Mouse (Mus musculus): ENCODE measurements at regions not wholly inside any gene's neighbourhood (a gene's known extent, or its start where the extent isn't known, plus 50 kb on each side); places are given as distances from the start of the nearest gene placed in this dataset.
A peak's percentile ranks its signal among the peaks of the same experiment; 100 is the strongest.

- H3K27ac ChIP-seq (replicated peaks), result no peak overlapping the region
- no peaks in the 10 kb centered on the region for H3K9me3 ChIP-seq
- H3K36me3 ChIP-seq (replicated peaks), result no peaks in the 10 kb centered on the region
- no peaks in the 10 kb centered on the region for H3K27me3 ChIP-seq (replicated peaks; ENCODE audit: low read depth, poor library complexity, severe bottlenecking)
- no peak overlapping the region for H3K4me3 ChIP-seq
- peaks cover 32% of the 10 kb centered on the region for H3K4me1 ChIP-seq
- 96% methylated on average over 4 of the region's 4 CpGs for WGBS
- DNase-seq (ENCODE audit: low spot score), result no peak
Measured at GRCm38 (mm10) chr10:39229233-39229632, 65.6 kb upstream of the Ccn6 start.

GRCm38 (mm10) chr10:39228027-39228426 lies 64.4 kb upstream of the Ccn6 start:
- Histone ChIP-seq H3K4me1 (peaks cover 33% of the 10 kb centered on the region), H3K9me3 (no peaks in the 10 kb centered on the region), H3K27me3 (replicated peaks; ENCODE audit: low read depth, poor library complexity, severe bottlenecking) (no peaks in the 10 kb centered on the region), H3K27ac (replicated peaks) (no peak overlapping the region), H3K4me3 (no peak overlapping the region), H3K36me3 (replicated peaks) (no peaks in the 10 kb centered on the region)
- 47% methylated on average over 5 of the region's 5 CpGs for WGBS
- DNase-seq (ENCODE audit: low spot score), result no peak

DNA sequence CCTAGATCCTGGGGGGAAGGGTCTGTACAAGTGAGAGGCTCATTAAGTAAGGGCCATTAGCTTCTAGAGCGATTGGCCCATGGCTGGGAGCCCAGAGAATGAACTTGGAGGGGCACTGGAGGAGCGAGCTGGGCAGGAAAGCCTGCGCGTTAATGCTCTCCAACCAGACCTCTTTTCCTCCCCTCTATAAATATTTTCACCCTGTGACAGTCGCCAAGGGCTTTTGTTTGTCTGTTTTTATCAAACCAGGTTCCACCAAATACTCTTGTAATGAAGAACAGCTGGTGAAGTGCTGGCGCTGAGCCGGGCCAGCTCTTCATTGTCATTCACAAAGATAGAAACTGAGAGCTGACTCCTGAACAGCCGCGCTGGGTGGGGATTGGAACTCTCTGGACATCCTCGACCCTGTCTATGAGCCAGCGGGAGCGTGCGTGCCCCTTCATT lies 63.9 kb upstream of the Ccn6 start:
- DNase-seq (ENCODE audit: low spot score), result peak; percentile 57
- peak overlapping the region; percentile 13; the same call in 1 of the 2 replicates for H3K4me3 ChIP-seq
- H3K36me3 ChIP-seq (replicated peaks), result no peaks in the 10 kb centered on the region
- 21% methylated on average over 13 of the region's 13 CpGs for WGBS
- H3K4me1 ChIP-seq, result peaks cover 33% of the 10 kb centered on the region
- no peaks in the 10 kb centered on the region for H3K9me3 ChIP-seq
- peak overlapping the region; percentile 54 for H3K27ac ChIP-seq (replicated peaks)
- no peaks in the 10 kb centered on the region for H3K27me3 ChIP-seq (replicated peaks; ENCODE audit: low read depth, poor library complexity, severe bottlenecking)

DNA sequence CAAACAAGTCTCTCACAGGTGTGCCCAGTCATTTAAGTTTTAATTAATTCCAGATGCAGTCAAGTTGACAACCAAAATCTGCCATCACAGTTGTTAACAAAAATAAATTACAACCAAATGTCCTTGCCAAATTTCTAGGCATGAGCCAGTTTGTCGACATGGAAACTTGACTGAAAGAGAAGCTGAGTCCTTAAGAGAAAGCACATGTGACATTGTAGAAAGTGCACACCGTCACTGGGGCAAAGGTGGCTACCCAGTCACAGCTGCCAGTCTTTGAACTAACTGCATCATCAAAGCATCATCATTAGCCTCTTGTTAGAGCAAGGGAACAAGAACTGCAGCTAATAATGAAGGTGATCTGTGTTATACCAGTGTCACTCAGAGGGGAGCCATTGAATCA lies 62.9 kb upstream of the Ccn6 start:
- DNase-seq (ENCODE audit: low spot score), result peak; percentile 61
- no peaks in the 10 kb centered on the region for H3K9me3 ChIP-seq
- H3K27ac ChIP-seq (replicated peaks), result no peak overlapping the region
- H3K4me1 ChIP-seq, result peaks cover 33% of the 10 kb centered on the region
- H3K36me3 ChIP-seq (replicated peaks), result no peaks in the 10 kb centered on the region
- no peak overlapping the region for H3K4me3 ChIP-seq
- no peaks in the 10 kb centered on the region for H3K27me3 ChIP-seq (replicated peaks; ENCODE audit: low read depth, poor library complexity, severe bottlenecking)
- WGBS, result 29% methylated on average over 2 of the region's 2 CpGs

DNA sequence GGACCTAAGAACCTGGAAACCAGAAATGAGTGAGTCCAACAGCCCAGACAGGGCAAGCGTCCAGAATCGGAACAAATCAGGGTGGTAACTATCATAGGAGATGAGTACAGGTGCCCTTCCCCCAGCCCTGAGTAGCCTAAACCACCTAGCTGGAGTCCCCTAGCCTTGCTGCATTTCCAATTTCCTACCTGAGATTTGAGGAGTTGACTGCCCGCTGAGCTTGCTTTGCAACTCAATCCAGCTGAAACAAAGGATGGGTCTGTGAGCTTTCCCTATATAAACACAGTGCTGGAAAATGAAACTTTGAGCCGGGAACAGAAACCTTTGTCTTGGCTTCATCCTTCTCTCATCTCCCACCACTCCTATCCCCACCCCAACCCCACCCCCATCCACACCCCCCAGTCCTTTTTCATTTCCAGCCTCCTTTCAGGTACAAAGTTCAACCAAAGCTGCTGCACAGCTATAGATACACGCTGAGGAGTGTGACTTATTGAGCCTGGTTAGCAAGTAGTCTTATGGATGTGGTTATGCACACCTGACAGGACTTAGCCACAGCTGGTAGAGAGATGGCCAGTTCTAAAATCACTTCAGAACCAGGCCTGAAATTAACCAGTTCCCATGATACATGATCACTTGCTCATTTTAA lies 61.0 kb upstream of the Ccn6 start:
- Histone ChIP-seq H3K27me3 (replicated peaks; ENCODE audit: low read depth, poor library complexity, severe bottlenecking) (no peaks in the 10 kb centered on the region), H3K36me3 (replicated peaks) (no peaks in the 10 kb centered on the region), H3K4me1 (peaks cover 43% of the 10 kb centered on the region), H3K9me3 (no peaks in the 10 kb centered on the region), H3K27ac (replicated peaks) (no peak overlapping the region; the same call in 1 of the 2 replicates), H3K4me3 (no peak overlapping the region)
- 35% methylated on average over 5 of the region's 5 CpGs for WGBS
- no peak for DNase-seq (ENCODE audit: low spot score)

DNA sequence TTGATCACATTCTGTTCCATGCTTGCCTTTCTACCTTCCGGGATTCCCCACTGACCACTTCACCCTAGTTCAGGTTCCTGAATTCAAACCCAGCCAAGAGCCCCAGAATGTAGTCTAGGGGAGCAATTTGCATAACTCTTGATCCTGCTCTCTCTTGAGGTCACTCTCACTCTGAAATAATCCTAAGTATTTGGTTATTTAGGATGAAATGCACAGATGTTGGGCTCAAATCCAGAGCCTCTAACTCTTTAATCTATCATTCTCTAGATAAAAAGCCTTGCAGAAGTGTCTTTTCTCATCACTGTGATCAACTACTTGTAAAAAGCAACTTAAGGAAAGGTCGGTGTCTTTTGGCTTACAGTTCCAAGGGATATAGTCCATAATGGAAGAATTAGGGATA lies 57.4 kb upstream of the Ccn6 start:
- no peaks in the 10 kb centered on the region for H3K36me3 ChIP-seq (replicated peaks)
- H3K27me3 ChIP-seq (replicated peaks; ENCODE audit: low read depth, poor library complexity, severe bottlenecking), result no peaks in the 10 kb centered on the region
- H3K4me1 ChIP-seq, result peaks cover 34% of the 10 kb centered on the region
- H3K4me3 ChIP-seq, result no peak overlapping the region
- no peak for DNase-seq (ENCODE audit: low spot score)
- no peak overlapping the region for H3K27ac ChIP-seq (replicated peaks)
- H3K9me3 ChIP-seq, result peaks cover 6% of the 10 kb centered on the region; the same call in 1 of the 2 replicates
- 85% methylated on average over 2 of the region's 2 CpGs for WGBS

DNA sequence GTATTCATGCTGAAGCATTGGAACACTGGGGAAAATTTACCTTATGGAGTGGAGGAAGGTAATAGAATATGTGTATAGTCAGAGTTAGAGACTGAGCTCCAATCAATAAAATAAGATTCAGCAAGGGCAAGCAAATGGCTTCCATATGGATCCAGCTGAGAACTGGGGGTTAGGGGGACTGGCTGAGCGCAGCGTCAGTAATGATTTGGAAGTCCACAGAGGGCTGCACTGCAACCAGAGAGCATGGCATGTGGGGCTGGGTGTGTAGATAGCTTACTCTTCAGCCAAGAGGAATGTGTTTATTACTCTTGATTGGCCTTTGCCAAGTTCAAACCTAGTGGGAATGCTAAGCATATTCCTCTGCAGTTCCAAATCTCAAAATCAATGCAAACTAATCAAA lies 55.8 kb upstream of the Ccn6 start:
- WGBS, result 55% methylated on average over 2 of the region's 2 CpGs
- peak; percentile 62 for DNase-seq (ENCODE audit: low spot score)
- peak overlapping the region; percentile 30 for H3K27ac ChIP-seq (replicated peaks)
- H3K4me1 ChIP-seq, result peaks cover 23% of the 10 kb centered on the region
- peaks cover 6% of the 10 kb centered on the region; the same call in 1 of the 2 replicates for H3K9me3 ChIP-seq
- no peak overlapping the region for H3K4me3 ChIP-seq
- H3K27me3 ChIP-seq (replicated peaks; ENCODE audit: low read depth, poor library complexity, severe bottlenecking), result no peaks in the 10 kb centered on the region
- H3K36me3 ChIP-seq (replicated peaks), result no peaks in the 10 kb centered on the region

- Histone ChIP-seq H3K36me3 (replicated peaks) (no peaks in the 10 kb centered on the region), H3K27me3 (replicated peaks; ENCODE audit: low read depth, poor library complexity, severe bottlenecking) (no peaks in the 10 kb centered on the region), H3K9me3 (peaks cover 6% of the 10 kb centered on the region; the same call in 1 of the 2 replicates), H3K4me1 (peaks cover 21% of the 10 kb centered on the region), H3K27ac (replicated peaks) (no peak overlapping the region), H3K4me3 (no peak overlapping the region)
- no peak for DNase-seq (ENCODE audit: low spot score)
- 94% methylated on average over 5 of the region's 5 CpGs for WGBS
Measured at GRCm38 (mm10) chr10:39218151-39218550, 54.6 kb upstream of the Ccn6 start.

GRCm38 (mm10) chr10:39216142-39216904 lies 52.7 kb upstream of the Ccn6 start:
- Histone ChIP-seq H3K9me3 (peaks cover 6% of the 10 kb centered on the region; the same call in 1 of the 2 replicates), H3K4me3 (no peak overlapping the region), H3K27me3 (replicated peaks; ENCODE audit: low read depth, poor library complexity, severe bottlenecking) (no peaks in the 10 kb centered on the region), H3K27ac (replicated peaks) (no peak overlapping the region), H3K36me3 (replicated peaks) (no peaks in the 10 kb centered on the region), H3K4me1 (peaks cover 21% of the 10 kb centered on the region)
- 91% methylated on average over 14 of the region's 14 CpGs for WGBS
- no peak for DNase-seq (ENCODE audit: low spot score)

- 90% methylated on average over 4 of the region's 4 CpGs for WGBS
- Histone ChIP-seq H3K4me1 (peaks cover 14% of the 10 kb centered on the region), H3K4me3 (no peak overlapping the region), H3K9me3 (peaks cover 6% of the 10 kb centered on the region; the same call in 1 of the 2 replicates), H3K27me3 (replicated peaks; ENCODE audit: low read depth, poor library complexity, severe bottlenecking) (no peaks in the 10 kb centered on the region), H3K36me3 (replicated peaks) (no peaks in the 10 kb centered on the region), H3K27ac (replicated peaks) (no peak overlapping the region)
- DNase-seq (ENCODE audit: low spot score), result no peak
Measured at GRCm38 (mm10) chr10:39214563-39214962, 51.0 kb upstream of the Ccn6 start.

Measured in embryonic facial prominence, embryonic 10.5 days (tissue).